Mouse (Mus musculus): ENCODE measurements around the gene Fam53b.

Gene Fam53b

DNA sequence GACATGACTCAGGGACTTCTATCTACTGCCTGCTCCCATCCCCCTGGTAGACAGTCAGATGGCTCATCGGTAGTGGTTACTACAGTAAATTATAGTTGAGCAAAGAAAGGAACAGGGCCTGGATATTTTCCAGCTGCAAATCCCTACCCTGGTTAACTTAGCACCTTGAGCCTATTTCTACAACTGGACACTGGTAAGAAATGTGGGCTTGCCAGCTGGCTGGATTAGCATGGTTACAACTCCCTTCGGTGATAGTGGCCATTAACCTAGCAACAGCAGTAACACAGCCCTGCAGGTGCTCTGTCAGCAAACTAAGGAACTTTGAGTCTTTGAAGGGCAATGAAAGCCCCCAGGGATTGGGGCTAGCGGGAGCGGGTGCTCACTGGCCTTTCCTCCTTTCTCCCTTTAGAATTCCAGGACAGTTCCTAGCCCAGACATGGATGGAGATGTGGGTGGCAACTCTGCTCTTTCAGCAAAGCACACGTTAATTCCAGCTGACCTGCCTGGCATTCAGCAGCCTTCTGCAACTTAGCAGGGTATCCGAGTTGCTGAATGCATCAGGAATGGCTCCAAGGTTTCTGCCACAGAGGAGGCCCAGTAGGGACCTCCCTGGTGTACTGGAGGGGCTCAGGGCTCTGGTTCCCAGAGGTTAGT is 81.4 kb downstream of the Fam53b start:
- peak; percentile 68 for DNase-seq

DNA sequence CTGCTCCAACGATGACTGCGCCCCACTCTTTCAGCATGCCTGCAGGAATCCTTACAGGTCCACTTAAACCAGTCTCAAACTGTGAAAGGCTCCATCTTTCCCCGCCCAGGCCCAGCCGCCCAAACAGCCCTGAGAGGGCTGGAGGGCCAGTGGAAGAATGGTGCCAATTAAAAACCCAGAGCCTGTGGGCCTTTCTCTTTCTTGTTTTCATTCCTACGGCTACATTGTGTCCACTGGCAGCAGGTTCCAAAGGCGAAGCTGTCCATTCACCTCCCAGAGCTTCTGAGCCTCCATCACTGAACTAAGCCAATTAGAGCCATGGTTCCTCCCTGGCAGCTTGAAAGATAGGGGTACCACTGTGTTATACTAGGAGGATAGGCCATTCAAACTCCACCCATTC is 82.1 kb downstream of the Fam53b start:
- peak; percentile 36 for DNase-seq

DNA sequence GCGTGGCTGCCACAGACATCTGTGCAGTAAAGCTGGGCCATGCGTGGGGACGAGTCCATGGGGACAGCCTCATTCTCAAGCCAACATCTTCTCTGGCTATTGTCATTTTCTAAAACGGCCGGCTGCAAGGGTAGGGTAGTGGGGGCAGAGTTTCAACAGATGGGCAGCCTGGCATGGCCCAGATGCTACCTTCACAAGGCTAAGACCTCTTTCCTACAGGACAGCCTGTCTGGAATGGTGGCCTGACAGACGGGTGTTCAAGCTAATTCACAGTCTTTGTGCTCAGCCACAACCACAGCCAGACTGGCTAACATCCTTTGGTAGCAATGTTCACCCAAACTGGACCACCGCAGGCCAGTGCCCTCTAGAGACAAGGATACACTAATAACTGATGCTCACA is 83.2 kb downstream of the Fam53b start:
- DNase-seq = peak; percentile 59

DNA sequence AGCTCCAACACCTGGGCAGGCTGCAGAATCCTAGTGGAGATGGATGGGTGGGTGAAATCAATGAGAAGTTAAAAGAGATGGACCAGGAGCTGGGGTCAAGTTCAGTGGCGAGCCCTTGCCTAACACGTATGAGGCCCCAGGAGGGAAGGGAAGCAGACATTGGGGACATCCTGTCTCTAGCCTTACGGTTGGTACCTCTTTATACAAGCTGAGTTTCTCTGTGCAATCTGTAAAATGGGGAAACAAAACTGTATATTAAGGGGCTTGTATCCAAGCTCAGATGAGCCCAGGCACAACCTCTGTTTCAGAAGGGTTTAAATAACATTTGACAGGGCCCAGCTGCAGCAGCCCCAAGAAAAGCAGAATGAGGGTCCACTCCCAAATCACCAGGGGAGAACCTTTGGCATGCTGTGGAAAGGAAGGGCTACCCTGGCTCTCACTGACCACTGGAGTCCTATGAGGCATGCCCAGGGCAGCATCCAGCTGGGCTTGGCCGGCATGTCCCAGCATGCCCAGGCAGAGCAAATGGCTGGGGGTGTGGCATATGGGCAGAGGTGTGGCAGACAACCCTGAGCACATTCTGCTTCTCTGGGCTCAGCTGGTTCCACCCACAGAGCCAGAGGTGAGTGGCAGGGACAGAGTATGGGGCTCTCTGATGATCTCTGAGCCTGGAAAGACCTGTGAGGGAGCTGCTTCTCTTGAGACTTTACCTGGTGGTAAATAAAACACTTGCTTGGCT is 84.4 kb downstream of the Fam53b start:
- DNase-seq = no peak

DNA sequence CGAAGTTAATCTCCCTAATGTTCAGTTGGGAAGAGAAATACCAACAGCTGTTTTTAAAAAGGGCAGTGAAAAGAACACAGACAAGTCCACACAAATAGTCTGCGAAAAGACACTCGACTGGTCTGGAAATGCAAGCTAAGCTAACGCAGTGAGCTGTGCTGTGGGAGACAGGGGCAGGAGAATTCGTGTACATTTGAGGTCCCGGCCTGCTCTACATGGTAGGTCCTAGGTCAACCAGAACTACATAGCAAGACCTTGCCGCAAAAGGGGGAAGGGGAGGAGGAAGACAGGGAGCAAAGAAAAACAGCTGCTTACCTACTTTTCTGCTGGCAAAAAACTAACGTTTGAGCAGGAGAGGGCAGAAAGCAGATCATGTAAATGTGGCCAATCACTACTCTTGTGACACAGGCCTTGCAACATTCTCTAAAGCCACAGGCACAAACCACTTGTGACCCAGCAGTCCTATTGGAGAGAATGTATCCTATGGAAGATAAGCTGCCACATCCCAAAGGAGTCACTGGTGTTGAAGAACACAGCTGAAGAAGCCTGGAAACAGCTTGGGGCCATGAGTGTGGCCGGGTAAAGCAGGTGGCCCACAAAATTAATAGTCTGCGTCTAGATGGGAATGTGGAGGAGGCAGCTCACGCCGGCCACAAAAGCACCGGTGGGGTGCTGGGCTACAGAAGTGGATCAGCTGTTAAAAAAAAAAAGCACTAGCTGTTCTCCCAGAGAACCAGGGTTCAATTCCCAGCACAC is 87.4 kb downstream of the Fam53b start:
- no peak for DNase-seq

DNA sequence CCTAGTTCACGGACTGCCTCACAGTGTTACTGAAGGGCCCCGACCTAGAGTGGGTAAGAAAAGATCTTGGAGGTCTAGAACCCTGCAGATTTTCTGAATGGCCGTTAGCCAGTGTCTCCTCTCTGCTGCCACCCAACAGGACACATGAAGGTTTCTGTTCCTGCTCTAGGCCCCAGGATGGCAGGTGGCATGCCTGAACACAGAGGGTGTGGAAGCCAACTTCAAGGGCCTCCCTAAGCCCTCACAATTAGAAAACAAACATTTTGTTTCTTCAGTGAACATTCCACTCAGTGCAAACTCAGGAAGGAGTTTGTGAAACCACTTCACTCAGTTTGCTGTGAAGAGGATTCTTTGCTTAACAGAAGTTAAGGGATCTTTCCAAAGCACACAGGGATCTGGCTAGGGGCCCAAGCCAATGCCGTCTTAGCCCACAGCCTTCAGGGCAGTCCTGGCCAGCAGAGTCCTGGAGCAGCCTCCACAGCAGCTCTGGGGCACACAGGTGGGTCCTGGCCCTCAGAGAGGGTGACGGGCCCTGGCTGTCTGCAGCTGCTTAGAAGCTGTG is 89.1 kb downstream of the Fam53b start:
- DNase-seq = no peak

DNA sequence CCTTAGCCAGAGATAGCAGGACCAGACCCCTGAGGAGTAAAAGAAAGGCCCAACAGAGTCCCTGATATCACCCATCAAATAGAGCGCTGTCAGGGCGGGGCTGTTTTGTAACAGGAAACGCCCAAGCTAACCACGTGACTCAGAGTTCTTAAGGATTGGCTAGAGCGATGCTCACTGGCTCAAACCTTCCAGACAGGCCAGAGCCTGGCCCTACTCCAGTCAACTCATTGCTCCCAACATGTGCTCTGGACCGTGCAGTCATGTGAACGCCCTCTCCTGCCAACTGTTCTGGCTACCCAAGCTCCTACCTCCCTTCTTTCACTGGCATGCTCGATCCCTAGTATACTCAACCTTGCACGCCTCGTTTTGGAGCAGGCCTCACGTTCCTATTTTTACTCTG is 89.8 kb downstream of the Fam53b start:
- no peak for DNase-seq

- DNase-seq = no peak
Measured at GRCm38 (mm10) chr7:132722401-132723370, 91.0 kb downstream of the Fam53b start.

DNA sequence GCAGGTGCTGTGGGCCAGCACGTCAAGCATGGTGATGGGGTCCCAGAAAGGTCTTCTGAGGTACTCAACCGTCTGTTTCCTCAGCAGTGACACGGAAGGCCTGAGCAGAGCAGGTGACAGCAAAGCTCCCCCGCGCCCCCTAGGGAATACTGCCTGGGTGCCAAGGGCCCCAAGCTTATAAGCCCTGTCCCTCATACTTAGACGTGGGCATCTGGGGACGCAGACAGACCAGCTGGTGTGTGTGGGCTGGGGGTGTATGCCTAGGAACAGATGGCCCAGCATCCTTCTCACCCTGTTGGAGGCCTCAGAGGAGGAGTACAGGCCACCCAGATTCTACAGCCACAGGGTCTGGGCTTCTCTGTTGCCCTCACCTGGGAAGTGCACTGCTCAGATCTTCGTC is 93.1 kb downstream of the Fam53b start:
- DNase-seq = peak; percentile 92

- no peak for DNase-seq
Measured at GRCm38 (mm10) chr7:132719570-132719969, 94.1 kb downstream of the Fam53b start.

DNA sequence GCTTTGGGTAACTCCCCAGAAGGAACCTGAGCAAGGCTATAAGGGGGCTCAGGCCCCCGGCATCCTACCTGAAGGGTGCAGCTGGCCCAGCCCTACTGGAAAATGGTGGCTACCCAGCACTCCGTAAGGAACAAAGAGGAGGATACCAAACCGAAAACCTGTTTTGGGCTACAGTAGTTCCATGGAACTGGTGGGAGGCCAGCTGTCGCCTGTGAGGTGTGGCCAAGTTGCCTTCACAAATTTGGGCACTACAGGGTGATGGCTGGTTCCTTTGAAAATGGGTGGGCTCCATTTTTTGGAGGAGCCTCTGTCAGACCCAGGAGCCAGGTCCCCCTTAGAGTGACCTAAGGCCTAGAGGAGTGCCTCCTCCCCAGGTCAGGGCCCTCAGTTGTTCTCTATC is 98.4 kb downstream of the Fam53b start:
- DNase-seq = no peak

DNA sequence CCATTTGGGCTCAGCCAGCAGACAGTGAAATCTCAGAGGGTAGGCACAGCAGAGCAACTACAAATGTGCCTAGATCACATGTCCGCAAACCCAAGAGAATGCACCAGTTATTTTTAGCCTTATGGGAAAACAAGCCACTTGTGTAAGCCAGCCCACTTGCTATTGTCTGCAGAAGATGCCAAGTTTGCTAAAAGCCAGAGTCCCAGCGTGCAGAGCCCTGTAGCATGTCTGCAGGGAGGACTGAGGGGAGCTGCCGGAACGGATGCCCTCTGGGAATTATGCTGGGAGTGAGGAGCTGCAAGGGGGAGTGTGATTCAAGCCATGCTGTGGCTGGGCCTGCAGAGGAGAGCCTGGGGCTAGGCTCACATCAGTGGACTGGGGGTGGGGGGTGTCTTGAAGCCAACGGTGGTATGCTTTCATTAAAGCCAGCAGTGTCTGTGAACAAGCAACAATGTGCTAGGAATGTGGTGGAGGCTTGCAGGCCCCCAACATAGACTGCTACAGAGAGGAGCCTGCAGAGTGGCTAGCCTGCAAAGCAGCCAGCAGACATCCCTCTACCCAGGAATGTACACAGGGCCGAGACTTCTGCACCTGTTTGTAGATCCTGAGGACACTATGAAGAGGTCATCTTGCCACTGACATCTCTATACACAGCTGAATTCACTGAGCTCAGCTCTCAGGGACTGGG is 99.3 kb downstream of the Fam53b start:
- DNase-seq = peak; percentile 56

DNA sequence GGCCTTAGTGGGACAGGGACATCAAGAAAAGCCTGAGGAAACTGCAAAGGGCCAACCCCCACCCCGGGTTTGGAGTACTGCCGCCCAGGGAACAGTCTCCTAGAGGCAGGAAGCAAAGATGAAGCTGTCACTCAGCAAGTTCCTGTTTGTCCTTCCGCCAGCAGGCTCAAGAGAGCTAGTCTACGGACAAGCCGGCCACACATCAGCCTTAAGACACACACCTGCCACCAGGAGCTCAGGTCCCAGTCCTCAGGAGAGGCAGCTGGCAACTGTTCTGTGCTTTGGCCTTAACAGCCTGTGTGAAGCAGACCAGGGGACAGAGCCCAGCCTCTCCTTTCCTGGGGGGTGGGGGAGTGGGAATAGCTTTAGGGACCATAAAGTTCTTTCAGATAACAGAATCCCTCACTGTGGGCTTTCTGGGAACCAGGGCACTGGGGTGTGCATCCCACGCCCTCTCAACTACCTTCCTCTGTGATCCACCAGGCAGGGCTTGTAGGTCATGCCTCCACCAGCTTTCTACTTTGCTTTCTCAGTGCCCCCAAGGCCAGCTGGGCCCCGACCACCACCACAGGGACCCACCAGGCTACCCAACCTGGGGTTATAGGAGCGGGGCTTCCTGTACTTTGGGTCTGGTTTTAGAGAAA is 100.1 kb downstream of the Fam53b start:
- DNase-seq = no peak

GRCm38 (mm10) chr7:132712956-132713355 is 100.7 kb downstream of the Fam53b start:
- no peak for DNase-seq

DNA sequence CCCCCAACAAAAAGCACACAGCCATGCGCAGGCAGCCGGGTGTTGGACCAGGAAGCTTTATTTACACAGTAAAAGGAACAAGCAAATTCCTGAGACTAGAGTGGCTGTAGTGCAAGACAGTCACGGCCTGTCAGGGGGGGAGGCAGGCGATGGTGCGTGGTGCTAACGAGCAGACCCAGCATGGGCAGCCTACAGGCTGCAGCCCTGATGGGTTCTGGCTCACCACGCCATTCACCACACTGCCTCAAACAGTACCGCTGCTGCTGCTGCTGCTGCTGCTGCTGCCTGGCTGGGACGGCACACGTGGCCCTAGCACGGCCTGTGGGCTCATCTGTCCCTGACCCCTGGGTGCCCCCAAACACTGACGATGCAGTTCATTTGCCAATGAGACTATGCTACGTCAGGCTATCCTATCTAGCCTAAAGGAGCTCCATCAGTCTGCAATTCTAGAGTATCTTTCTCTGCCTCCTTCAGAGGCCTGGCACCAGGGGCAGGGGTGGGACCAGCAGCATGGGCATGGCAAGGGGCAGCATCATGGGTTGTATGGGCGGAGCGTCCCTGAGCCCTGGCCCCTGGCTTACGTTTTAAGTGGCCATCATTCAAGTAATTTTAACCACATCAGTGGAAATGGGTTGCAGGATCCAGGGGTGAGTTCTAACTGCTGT is 101.5 kb downstream of the Fam53b start:
- peak; percentile 59 for DNase-seq

- DNase-seq = no peak
Measured at GRCm38 (mm10) chr7:132711579-132711978, 102.1 kb downstream of the Fam53b start.

DNA sequence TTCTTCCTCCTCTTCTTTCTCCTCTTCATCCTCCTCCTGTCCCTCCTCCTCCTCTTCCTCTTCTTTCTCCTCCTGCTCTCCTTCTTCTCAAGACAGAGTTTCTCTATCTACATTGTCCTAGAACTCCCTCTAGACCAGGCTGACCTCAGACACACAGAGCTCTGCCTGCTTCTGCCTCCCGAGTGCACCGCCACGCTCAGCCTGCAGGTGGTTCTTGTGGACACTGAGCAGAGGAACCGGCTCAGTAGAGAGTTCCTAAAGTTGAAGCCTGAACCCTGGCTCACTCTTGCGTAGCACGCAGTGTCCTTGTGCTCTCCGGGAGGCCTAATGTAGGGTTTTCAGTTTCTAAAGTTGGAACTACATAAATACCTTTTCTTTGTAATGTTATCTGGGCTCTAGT is 108.6 kb downstream of the Fam53b start:
- no peak for DNase-seq

DNA sequence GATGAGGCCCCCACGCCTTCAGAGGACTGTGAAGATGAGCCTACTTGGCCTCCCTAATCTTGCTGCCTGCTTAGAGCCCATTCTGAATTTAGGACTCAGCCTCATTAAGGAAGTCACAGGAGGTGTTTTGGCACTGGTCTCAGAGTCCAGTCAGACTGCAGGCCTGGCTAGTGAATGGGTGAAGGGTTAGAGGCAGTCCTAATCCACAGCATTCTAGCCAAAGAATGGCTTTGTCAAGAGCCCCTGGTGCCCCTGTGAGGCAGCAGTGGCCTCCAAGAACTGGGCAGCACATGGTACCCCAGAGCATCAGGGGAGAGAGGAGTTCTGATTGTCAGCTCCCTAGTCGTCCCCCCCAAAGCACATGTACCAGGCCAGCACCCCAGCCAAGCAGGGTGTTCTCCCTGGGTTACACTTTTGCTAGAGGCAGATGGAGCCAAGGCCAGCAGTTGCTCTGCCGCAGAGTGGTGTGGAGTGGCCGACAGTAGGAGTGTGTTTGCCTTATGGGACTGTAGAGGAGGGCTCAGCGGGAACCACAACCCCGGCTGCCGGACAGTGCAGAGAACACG is 109.3 kb downstream of the Fam53b start:
- no peak for DNase-seq

- no peak for DNase-seq
Measured at GRCm38 (mm10) chr7:132703515-132704309, 110.0 kb downstream of the Fam53b start.

All from retina, postnatal 1 day (tissue).